Mouse (Mus musculus): ENCODE data around the gene Wiz. TPM values are rescaled to one million over a fixed set of nuclear protein-coding genes. Genes with fewer than 3 reads are reported as not detected.

The Wiz gene
- polyA plus RNA-seq, 2 experiments = 5.5 to 9.8 TPM

DNA sequence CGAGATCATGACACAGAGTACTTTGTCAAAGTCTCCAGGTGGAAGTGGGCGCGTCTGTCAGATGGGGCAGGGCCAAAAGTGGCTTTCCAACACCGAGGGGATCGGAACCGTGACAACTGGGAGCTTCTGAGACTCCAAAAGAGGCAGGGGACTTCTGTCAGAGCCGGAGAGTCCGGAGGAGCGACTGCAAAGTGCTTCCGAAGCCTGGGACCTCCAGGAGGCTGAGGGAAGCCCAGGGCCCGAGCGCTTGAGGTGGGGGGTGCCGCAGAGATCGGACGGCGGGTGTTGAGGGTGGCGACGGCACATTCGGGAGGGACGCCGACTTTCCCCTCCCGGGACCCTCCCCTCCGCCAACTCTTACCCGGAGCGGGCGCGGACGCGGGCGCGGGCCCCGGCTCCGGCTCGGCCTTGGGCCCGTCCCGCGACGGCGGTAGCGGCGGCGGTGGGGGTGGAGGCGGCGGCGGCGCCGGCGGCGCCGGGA lies 25.4 kb downstream of the Wiz start:
- ATAC-seq (ENCODE audit: insufficient read depth) = peak; percentile 54
- no peak for DNase-seq (ENCODE audit: low read depth in 3 of 3, low spot score in 3 of 3)
- Histone ChIP-seq H3K4me2 (ENCODE audit: low read depth) (peak overlapping the region; percentile 64), H3K4me3 (ENCODE audit: insufficient read depth in 1 of 2, low read depth in 2 of 2, low read length in 2 of 2) (peak overlapping the region; percentile 81 to 94), H3K9ac (replicated peaks) (peak overlapping the region; percentile 66), H3K27ac (no peak overlapping the region), H3K9me3 (ENCODE audit: control insufficient read depth, low read length) (no peaks in the 10 kb centered on the region), H3K36me3 (replicated peaks; ENCODE audit: control insufficient read depth, insufficient read depth, low read depth) (peaks cover 13% of the 10 kb centered on the region), H3K4me1 (replicated peaks; ENCODE audit: control insufficient read depth in 2 of 2, insufficient read depth in 2 of 2, low read length in 1 of 2) (peaks cover 30 to 38% of the 10 kb centered on the region in 2 experiments), H3K27me3 (ENCODE audit: control insufficient read depth, insufficient read depth, low read length) (no peaks in the 10 kb centered on the region)
- no peak for TF ChIP-seq EP300 (IDR thresholded peaks at IDR 0.05; ENCODE audit: low read depth)
- TF ChIP-seq CTCF (IDR thresholded peaks at IDR 0.05; ENCODE audit: low read depth) = no peak
- WGBS (ENCODE audit: insufficient replicate concordance) = under 1% methylated on average over 27 of the region's 50 CpGs

DNA sequence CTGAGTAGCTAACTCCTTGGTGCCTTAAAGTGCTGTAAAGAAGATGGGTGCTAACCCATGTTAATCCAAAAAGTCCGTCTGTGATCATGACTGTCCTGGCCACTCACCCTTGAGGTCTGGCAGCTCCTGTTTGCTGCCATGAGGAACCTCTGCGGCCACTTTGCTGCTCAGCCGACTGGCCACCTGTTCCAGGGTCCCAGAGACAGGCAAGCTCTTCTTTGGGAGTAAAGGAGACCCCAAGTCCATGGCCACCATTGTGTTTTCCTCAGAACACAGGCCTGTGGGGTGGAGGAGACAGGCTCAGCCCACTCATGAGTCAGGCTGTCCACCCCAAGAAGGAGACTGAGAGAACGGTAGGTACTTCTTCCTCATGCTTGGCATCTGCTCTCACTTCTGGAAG lies 26.6 kb downstream of the Wiz start:
- H3K27me3 ChIP-seq (ENCODE audit: control insufficient read depth, insufficient read depth, low read length) = no peaks in the 10 kb centered on the region
- WGBS (ENCODE audit: insufficient replicate concordance) = 74% methylated on average over 4 of the region's 4 CpGs
- H3K9me3 ChIP-seq (ENCODE audit: control insufficient read depth, low read length) = no peaks in the 10 kb centered on the region
- H3K4me3 ChIP-seq (ENCODE audit: insufficient read depth in 1 of 2, low read depth in 2 of 2, low read length in 2 of 2) = peak overlapping the region; percentile 4 to 81; a peak in 1 of 4 replicates
- no peak for DNase-seq (ENCODE audit: low read depth in 3 of 3, low spot score in 3 of 3)
- no peak overlapping the region for H3K27ac ChIP-seq
- H3K36me3 ChIP-seq (replicated peaks; ENCODE audit: control insufficient read depth, insufficient read depth, low read depth) = peaks cover 24% of the 10 kb centered on the region
- TF ChIP-seq EP300 (IDR thresholded peaks at IDR 0.05; ENCODE audit: low read depth) (no peak), CTCF (IDR thresholded peaks at IDR 0.05; ENCODE audit: low read depth) (no peak)
- H3K4me1 ChIP-seq (replicated peaks; ENCODE audit: control insufficient read depth in 2 of 2, insufficient read depth in 2 of 2, low read length in 1 of 2) = peaks cover 24 to 29% of the 10 kb centered on the region in 2 experiments
- H3K4me2 ChIP-seq (ENCODE audit: low read depth) = peak overlapping the region; percentile 64
- ATAC-seq (ENCODE audit: insufficient read depth) = no peak
- no peak overlapping the region; the same call in 1 of the 2 replicates for H3K9ac ChIP-seq (replicated peaks)

DNA sequence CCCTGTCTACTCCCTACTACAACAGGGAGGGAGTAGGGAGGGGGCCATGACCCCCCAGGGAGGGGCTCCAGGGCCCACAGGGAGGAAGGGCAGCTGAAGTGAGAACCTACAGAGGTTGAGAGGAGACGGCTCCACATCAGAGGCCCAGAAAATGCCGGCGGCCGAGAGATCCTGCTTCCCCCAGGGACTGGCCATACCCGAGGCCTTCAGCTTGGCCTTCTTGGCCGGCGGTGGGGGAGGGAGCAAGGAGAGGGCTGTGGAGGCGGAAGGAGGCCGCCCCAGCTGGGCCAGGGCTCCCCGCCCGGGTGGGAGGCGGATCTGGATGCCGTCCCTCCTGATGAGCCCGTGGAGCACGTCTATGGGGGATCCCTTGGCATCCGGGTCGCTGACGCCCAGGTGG lies 29.3 kb downstream of the Wiz start:
- WGBS (ENCODE audit: insufficient replicate concordance) = 87% methylated on average over 18 of the region's 18 CpGs
- no peak overlapping the region for H3K9ac ChIP-seq (replicated peaks)
- no peak overlapping the region for H3K4me2 ChIP-seq (ENCODE audit: low read depth)

DNA sequence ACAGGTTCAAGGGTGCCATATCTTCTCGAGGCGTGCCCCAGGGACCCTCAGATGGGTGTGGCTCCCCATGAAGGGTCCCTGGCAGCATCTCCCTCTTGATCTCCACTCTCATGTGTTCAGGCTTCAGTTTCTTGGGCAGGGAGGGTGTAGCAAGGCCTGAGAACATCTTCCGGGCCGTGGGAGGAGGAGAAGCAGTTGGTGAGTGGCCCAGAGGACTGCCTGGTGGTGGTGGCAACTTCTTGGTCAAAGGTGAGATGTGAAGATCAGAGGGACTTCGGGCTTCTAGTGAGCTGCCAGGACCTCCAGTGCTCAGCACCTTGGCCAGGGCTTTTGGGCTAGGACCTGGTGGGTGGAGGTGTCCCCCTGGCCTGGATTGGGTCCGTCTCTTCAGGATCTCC lies 30.3 kb downstream of the Wiz start:
- ATAC-seq (ENCODE audit: insufficient read depth) = no peak
- Histone ChIP-seq H3K9me3 (ENCODE audit: control insufficient read depth, low read length) (no peaks in the 10 kb centered on the region), H3K36me3 (replicated peaks; ENCODE audit: control insufficient read depth, insufficient read depth, low read depth) (peaks cover 57% of the 10 kb centered on the region)

More for the DNA sequence above, 29.3 kb downstream of the Wiz start:
- Histone ChIP-seq H3K9me3 (ENCODE audit: control insufficient read depth, low read length) (no peaks in the 10 kb centered on the region), H3K4me3 (ENCODE audit: insufficient read depth in 1 of 2, low read depth in 2 of 2, low read length in 2 of 2) (no peak overlapping the region), H3K4me1 (replicated peaks; ENCODE audit: control insufficient read depth in 2 of 2, insufficient read depth in 2 of 2, low read length in 1 of 2) (peaks cover 15 to 16% of the 10 kb centered on the region in 2 experiments), H3K27me3 (ENCODE audit: control insufficient read depth, insufficient read depth, low read length) (no peaks in the 10 kb centered on the region), H3K36me3 (replicated peaks; ENCODE audit: control insufficient read depth, insufficient read depth, low read depth) (peaks cover 49% of the 10 kb centered on the region), H3K27ac (no peak overlapping the region)
- no peak for TF ChIP-seq CTCF (IDR thresholded peaks at IDR 0.05; ENCODE audit: low read depth)
- TF ChIP-seq EP300 (IDR thresholded peaks at IDR 0.05; ENCODE audit: low read depth) = no peak
- DNase-seq (ENCODE audit: low read depth in 3 of 3, low spot score in 3 of 3) = no peak
- no peak for ATAC-seq (ENCODE audit: insufficient read depth)

DNA sequence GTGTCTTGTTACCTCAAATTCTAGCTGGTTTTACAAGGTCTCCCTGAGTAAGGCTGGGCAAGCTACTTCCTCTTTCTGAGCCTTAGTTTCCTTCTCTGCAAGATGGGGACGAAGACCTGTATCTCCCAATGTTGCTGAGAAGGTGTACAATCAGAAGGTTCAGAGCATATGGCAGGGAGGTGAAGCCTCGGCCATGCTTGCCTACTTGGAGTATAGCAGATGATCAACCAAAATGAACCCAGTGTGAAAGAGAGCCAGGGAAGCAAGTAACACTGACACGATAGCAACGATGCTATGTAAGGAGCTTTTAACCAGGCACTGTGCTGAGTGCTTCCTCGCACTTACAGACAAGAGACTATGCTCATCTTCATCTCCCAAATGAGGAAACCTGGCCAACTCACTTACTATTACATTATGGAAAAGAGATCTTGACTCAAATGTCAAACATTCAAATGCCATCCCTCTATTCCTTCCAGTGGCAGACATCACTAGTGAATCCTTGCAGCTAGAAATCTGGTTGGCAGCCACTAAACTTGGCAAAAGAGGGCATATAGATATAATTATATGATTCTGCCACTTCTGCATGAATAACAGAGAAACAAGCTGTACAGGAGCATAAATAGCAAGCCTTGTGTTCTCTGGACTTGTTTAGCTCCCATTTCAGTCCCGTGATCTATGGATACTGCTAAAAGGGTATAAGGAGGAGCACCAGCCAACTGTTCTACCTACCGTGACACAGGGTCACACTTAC lies 30.9 kb downstream of the Wiz start:
- Histone ChIP-seq H3K27ac (no peak overlapping the region), H3K4me2 (ENCODE audit: low read depth) (no peak overlapping the region), H3K27me3 (ENCODE audit: control insufficient read depth, insufficient read depth, low read length) (no peaks in the 10 kb centered on the region), H3K36me3 (replicated peaks; ENCODE audit: control insufficient read depth, insufficient read depth, low read depth) (peaks cover 57% of the 10 kb centered on the region), H3K9me3 (ENCODE audit: control insufficient read depth, low read length) (no peaks in the 10 kb centered on the region), H3K4me1 (replicated peaks; ENCODE audit: control insufficient read depth in 2 of 2, insufficient read depth in 2 of 2, low read length in 1 of 2) (peaks cover 8 to 9% of the 10 kb centered on the region in 2 experiments), H3K4me3 (ENCODE audit: insufficient read depth in 1 of 2, low read depth in 2 of 2, low read length in 2 of 2) (no peak overlapping the region), H3K9ac (replicated peaks) (no peak overlapping the region)
- WGBS (ENCODE audit: insufficient replicate concordance) = 84% methylated on average over 7 of the region's 7 CpGs
- no peak for DNase-seq (ENCODE audit: low read depth in 3 of 3, low spot score in 3 of 3)
- ATAC-seq (ENCODE audit: insufficient read depth) = no peak
- no peak for TF ChIP-seq EP300 (IDR thresholded peaks at IDR 0.05; ENCODE audit: low read depth)
- no peak for TF ChIP-seq CTCF (IDR thresholded peaks at IDR 0.05; ENCODE audit: low read depth)

More for the DNA sequence above, 30.3 kb downstream of the Wiz start:
- Histone ChIP-seq H3K4me1 (replicated peaks; ENCODE audit: control insufficient read depth in 2 of 2, insufficient read depth in 2 of 2, low read length in 1 of 2) (peaks cover 10 to 11% of the 10 kb centered on the region in 2 experiments), H3K27me3 (ENCODE audit: control insufficient read depth, insufficient read depth, low read length) (no peaks in the 10 kb centered on the region), H3K4me3 (ENCODE audit: insufficient read depth in 1 of 2, low read depth in 2 of 2, low read length in 2 of 2) (no peak overlapping the region), H3K9ac (replicated peaks) (no peak overlapping the region), H3K4me2 (ENCODE audit: low read depth) (no peak overlapping the region), H3K27ac (no peak overlapping the region)
- no peak for DNase-seq (ENCODE audit: low read depth in 3 of 3, low spot score in 3 of 3)
- TF ChIP-seq EP300 (IDR thresholded peaks at IDR 0.05; ENCODE audit: low read depth) (no peak), CTCF (IDR thresholded peaks at IDR 0.05; ENCODE audit: low read depth) (no peak)
- 80% methylated on average over 6 of the region's 6 CpGs for WGBS (ENCODE audit: insufficient replicate concordance)

All from liver, embryonic 14.5 days (tissue).